ENCODE assay signal across 8 mouse cellular contexts in genomic region chr10:111335517-111336352, GRCm38 (mm10). TPM values are rescaled to one million over a fixed set of nuclear protein-coding genes. Genes with fewer than 3 reads are reported as not detected.
DNase-seq lines count a peak whose midpoint lies in the region; ATAC-seq and TF ChIP-seq lines count a peak whose summit lies in the region.

No protein-coding gene starts in this region.

- H3K4me1 ChIP-seq in heart, postnatal 0 days (ENCODE audit: control insufficient read depth, insufficient read depth), result no peaks in the 10 kb centered on the region; the same call in 1 of the 2 replicates
- H3K4me1 ChIP-seq in limb, embryonic 13.5 days, result peaks cover 11% of the 10 kb centered on the region
- H3K4me1 ChIP-seq in midbrain, embryonic 16.5 days (ENCODE audit: control insufficient read depth, insufficient read depth, low read length), result peaks cover 3% of the 10 kb centered on the region; the same call in 1 of the 2 replicates

- no peak for ATAC-seq in heart, postnatal 0 days (ENCODE audit: insufficient read depth, low read depth)
- no peak for ATAC-seq in limb, embryonic 13.5 days (ENCODE audit: low FRiP score, low read depth)
- ATAC-seq in midbrain, embryonic 16.5 days, result peak; percentile 90

- peak overlapping the region; percentile 26 for H3K4me3 ChIP-seq in heart, postnatal 0 days (ENCODE audit: low read depth, low read length)
- peak overlapping the region; percentile 31 for H3K4me3 ChIP-seq in limb, embryonic 13.5 days
- H3K4me3 ChIP-seq in midbrain, embryonic 16.5 days (ENCODE audit: low read depth, low read length), result no peak overlapping the region

- no peaks in the 10 kb centered on the region for H3K27me3 ChIP-seq in heart, postnatal 0 days (ENCODE audit: control insufficient read depth, insufficient read depth, low read length)
- H3K27me3 ChIP-seq in limb, embryonic 13.5 days, result no peaks in the 10 kb centered on the region
- H3K27me3 ChIP-seq in midbrain, embryonic 16.5 days (ENCODE audit: control insufficient read depth, insufficient read depth, low read depth, low read length), result no peaks in the 10 kb centered on the region

- 19% methylated on average over 29 of the region's 29 CpGs for WGBS in heart, postnatal 0 days
- 15% methylated on average over 28 of the region's 29 CpGs for WGBS in limb, embryonic 13.5 days
- 18% methylated on average over 29 of the region's 29 CpGs for WGBS in midbrain, embryonic 16.5 days

- peak; percentile 18 for DNase-seq in thymus, postnatal 4 days
- no peak for DNase-seq in thymus, postnatal 25 days
- no peak for DNase-seq in heart, postnatal 0 days (ENCODE audit: low spot score)
- DNase-seq in frontal cortex, postnatal 25 days (ENCODE audit: low spot score in 2 of 2), result no peak
- DNase-seq in layer of hippocampus, postnatal 14 days (ENCODE audit: low spot score in 2 of 2), result no peak
- no peak for DNase-seq in cerebellum, adult 8-10 months

- TF ChIP-seq EP300 in heart, postnatal 0 days (IDR thresholded peaks at IDR 0.05; ENCODE audit: low read depth), result no peak

- no peak overlapping the region for H3K27ac ChIP-seq in heart, postnatal 0 days (ENCODE audit: low read depth)
- no peak overlapping the region; the same call in 1 of the 2 replicates for H3K27ac ChIP-seq in limb, embryonic 13.5 days
- no peak overlapping the region for H3K27ac ChIP-seq in midbrain, embryonic 16.5 days (ENCODE audit: low read length)

- H3K9me3 ChIP-seq in heart, postnatal 0 days (replicated peaks; ENCODE audit: control insufficient read depth, low read length), result no peaks in the 10 kb centered on the region
- H3K9me3 ChIP-seq in limb, embryonic 13.5 days, result no peaks in the 10 kb centered on the region
- H3K9me3 ChIP-seq in midbrain, embryonic 16.5 days (replicated peaks; ENCODE audit: control insufficient read depth, low read length, poor library complexity, severe bottlenecking), result no peaks in the 10 kb centered on the region

- peak overlapping the region; percentile 37; the same call in 1 of the 2 replicates for H3K9ac ChIP-seq in heart, postnatal 0 days (replicated peaks; ENCODE audit: low read depth, low read length)
- H3K9ac ChIP-seq in limb, embryonic 13.5 days, result peak overlapping the region; percentile 43
- H3K9ac ChIP-seq in midbrain, embryonic 16.5 days (ENCODE audit: low read depth, low read length), result no peak overlapping the region

- H3K4me2 ChIP-seq in heart, postnatal 0 days (ENCODE audit: low read depth, low read length), result peak overlapping the region; percentile 54
- peak overlapping the region; percentile 63 for H3K4me2 ChIP-seq in limb, embryonic 13.5 days (replicated peaks)
- H3K4me2 ChIP-seq in midbrain, embryonic 16.5 days (ENCODE audit: low read length), result peak overlapping the region; percentile 31

- no peaks in the 10 kb centered on the region for H3K36me3 ChIP-seq in heart, postnatal 0 days (replicated peaks; ENCODE audit: control insufficient read depth, insufficient read depth, low read length)
- no peaks in the 10 kb centered on the region for H3K36me3 ChIP-seq in limb, embryonic 13.5 days
- no peaks in the 10 kb centered on the region for H3K36me3 ChIP-seq in midbrain, embryonic 16.5 days (ENCODE audit: control insufficient read depth, insufficient read depth, low read length)

- no peak for TF ChIP-seq CTCF in heart, postnatal 0 days (IDR thresholded peaks at IDR 0.05; ENCODE audit: low read depth)

RNA-seq across cellular contexts. Expression of gene Bbs10, which starts 37.3 kb away (rescaled TPM):
- 2.5 and 7.2 TPM in 2 replicates for total RNA-seq in heart, postnatal 0 days (2014; rRNA removed; ENCODE audit: low replicate concordance)
- 2.5 and 3.2 TPM in 2 replicates for polyA plus RNA-seq in heart, postnatal 0 days (2015; fragmentation: Nextera tagmentation; extraction: Ambion mirVana)
- polyA plus RNA-seq in limb, embryonic 13.5 days (2015; fragmentation: Nextera tagmentation; extraction: Ambion mirVana), result 5.3 and 6.0 TPM in 2 replicates
- 5.6 TPM in 2 replicates for polyA plus RNA-seq in midbrain, embryonic 16.5 days (2015; fragmentation: Nextera tagmentation; extraction: Ambion mirVana)
- total RNA-seq in layer of hippocampus, postnatal 14 days (2021), result 1 to 10 TPM; 4.2 to 5.4 TPM
